Mouse (Mus musculus) cerebellum, adult 2 months (tissue): ENCODE results near the gene Slc17a4.
A peak's percentile ranks its signal among the peaks of the same experiment; 100 is the strongest.

Experiments used
- CTCF ChIP-seq: fragments of 200-500 bp; IDR thresholded peaks from 2 replicates; pipeline ENCODE4 v1.5.1; 2011; ENCODE audit warnings: low read depth, mild to moderate bottlenecking, control low read depth, low read length, moderate library complexity, borderline replicate concordance; ENCODE audit not compliant: insufficient read depth
- POLR2A ChIP-seq: fragments of 200-500 bp; IDR thresholded peaks from 2 replicates; pipeline ENCODE4 v1.6.1; 2011; ENCODE audit warnings: low read length, control low read depth, borderline replicate concordance; ENCODE audit not compliant: insufficient read depth

GRCm38 (mm10) chr13:23942861-23943260, 28.1 kb upstream of the Slc17a4 start:
- TF ChIP-seq CTCF (peak; percentile 9; the same call in 1 of the 2 replicates), POLR2A (no peak)
